Mouse (Mus musculus) neural tube, embryonic 13.5 days (tissue): ENCODE results near the gene Tex52. TPM values are rescaled to one million over a fixed set of nuclear protein-coding genes. Genes with fewer than 3 reads are reported as not detected.

Experiments used
- ATAC-seq: fragments of 200-750 bp; cut with Nextera tagmentation; 2 replicates; pipeline ENCODE4 v1.8.0; 2017; ENCODE audit warnings: low read depth, mild to moderate bottlenecking, moderate TSS enrichment, moderate library complexity
- H3K27ac ChIP-seq: fragments of 300-500 bp; sonication (generic); replicated peaks from 2 replicates; pipeline ENCODE4 v1.5.1; 2015; ENCODE audit warnings: moderate library complexity, mild to moderate bottlenecking, inconsistent platforms
- H3K27me3 ChIP-seq: fragments of 300-500 bp; sonication (generic); 2 replicates; pipeline ENCODE4 v1.6.1; 2015; ENCODE audit warnings: mild to moderate bottlenecking, inconsistent platforms
- H3K36me3 ChIP-seq: fragments of 300-500 bp; sonication (generic); 2 replicates; pipeline ENCODE4 v1.6.1; 2015; ENCODE audit warnings: mild to moderate bottlenecking, inconsistent platforms
- H3K4me1 ChIP-seq: fragments of 300-500 bp; sonication (generic); replicated peaks from 2 replicates; pipeline ENCODE4 v1.6.1; 2015; ENCODE audit warnings: inconsistent platforms
- H3K4me2 ChIP-seq: fragments of 300-500 bp; sonication (generic); 2 replicates; pipeline ENCODE4 v1.6.1; 2015; ENCODE audit warnings: inconsistent platforms, mild to moderate bottlenecking, moderate library complexity
- H3K4me3 ChIP-seq: fragments of 300-500 bp; sonication (generic); 2 replicates; pipeline ENCODE4 v1.5.1; 2015; ENCODE audit warnings: mild to moderate bottlenecking, inconsistent platforms
- H3K9ac ChIP-seq: fragments of 300-500 bp; sonication (generic); 2 replicates; pipeline ENCODE4 v1.6.1; 2015; ENCODE audit warnings: moderate library complexity, mild to moderate bottlenecking, inconsistent platforms
- H3K9me3 ChIP-seq: fragments of 300-500 bp; sonication (generic); 2 replicates; pipeline ENCODE4 v1.6.1; 2016; ENCODE audit warnings: inconsistent platforms
- WGBS: fragments of 180-500 bp; shearing (Covaris S2); methylation state at CpG from one replicate; pipeline ENCODE4 v1.1.7; 2015; 5-methylcytosine and 5-hydroxymethylcytosine counted together
- polyA plus RNA-seq: library from polyadenylated mRNA; unstranded; fragments of >200 nt; fragmentation: Nextera tagmentation; extraction: Ambion mirVana; gene quantifications from 2 replicates; pipeline ENCODE4 v1.2.1, GENCODE M21; 2015

Tex52 gene
- polyA plus RNA-seq, 1 experiment from 2014 or later, result 0.53 TPM

- no peak for ATAC-seq
- Histone ChIP-seq H3K9me3 (no peaks in the 10 kb centered on the region), H3K9ac (no peak overlapping the region), H3K27me3 (no peaks in the 10 kb centered on the region), H3K4me3 (no peak overlapping the region), H3K36me3 (peaks cover 2% of the 10 kb centered on the region; the same call in 1 of the 2 replicates), H3K27ac (no peak overlapping the region), H3K4me2 (no peak overlapping the region), H3K4me1 (peaks cover 18% of the 10 kb centered on the region)
- WGBS, result 95% methylated on average over 2 of the region's 2 CpGs
These were observed 45.8 kb downstream of the Tex52 start for GRCm38 (mm10) chr6:128421036-128421435.

GRCm38 (mm10) chr6:128421480-128421879, 46.2 kb downstream of the Tex52 start:
- H3K9me3 ChIP-seq, result no peaks in the 10 kb centered on the region
- no peak overlapping the region for H3K9ac ChIP-seq
- no peaks in the 10 kb centered on the region for H3K36me3 ChIP-seq
- H3K27me3 ChIP-seq, result no peaks in the 10 kb centered on the region
- 84% methylated on average over 3 of the region's 3 CpGs for WGBS
- no peak overlapping the region for H3K27ac ChIP-seq
- no peak overlapping the region for H3K4me2 ChIP-seq
- no peak overlapping the region for H3K4me3 ChIP-seq
- ATAC-seq, result no peak
- H3K4me1 ChIP-seq, result peaks cover 18% of the 10 kb centered on the region

GRCm38 (mm10) chr6:128423496-128424268, 48.4 kb downstream of the Tex52 start:
- WGBS, result 50% methylated on average over 16 of the region's 16 CpGs

GRCm38 (mm10) chr6:128424269-128425019, 49.2 kb downstream of the Tex52 start, which contains the start of gene Itfg2:
Gene Itfg2 (minus strand): TSS chr6:128424931.
- ATAC-seq, result peak; percentile 96
- H3K4me1 ChIP-seq, result peaks cover 18% of the 10 kb centered on the region
- peak within 1 kb of the TSS; percentile 77 for H3K9ac ChIP-seq

More at GRCm38 (mm10) chr6:128423496-128424268, 48.4 kb downstream of the Tex52 start:
- peak overlapping the region; percentile 63 for H3K4me3 ChIP-seq
- H3K27ac ChIP-seq, result peak overlapping the region; percentile 97
- ATAC-seq, result peak; percentile 67
- peak overlapping the region; percentile 74 for H3K4me2 ChIP-seq
- H3K9me3 ChIP-seq, result no peaks in the 10 kb centered on the region
- H3K9ac ChIP-seq, result peak overlapping the region; percentile 77
- H3K36me3 ChIP-seq, result peaks cover 9% of the 10 kb centered on the region; the same call in 1 of the 2 replicates
- no peaks in the 10 kb centered on the region for H3K27me3 ChIP-seq
- peaks cover 18% of the 10 kb centered on the region for H3K4me1 ChIP-seq

GRCm38 (mm10) chr6:128425046-128425445, 49.8 kb downstream of the Tex52 start:
- Histone ChIP-seq H3K9ac (peak overlapping the region; percentile 77), H3K9me3 (no peaks in the 10 kb centered on the region), H3K36me3 (peaks cover 23% of the 10 kb centered on the region), H3K4me1 (peaks cover 18% of the 10 kb centered on the region), H3K27me3 (no peaks in the 10 kb centered on the region), H3K27ac (peak overlapping the region; percentile 97), H3K4me3 (peak overlapping the region; percentile 63), H3K4me2 (peak overlapping the region; percentile 74)
- no peak for ATAC-seq
- 17% methylated on average over 9 of the region's 9 CpGs for WGBS

More at GRCm38 (mm10) chr6:128424269-128425019, 49.2 kb downstream of the Tex52 start, which contains the start of gene Itfg2:
- H3K9me3 ChIP-seq, result no peaks in the 10 kb centered on the region
- no peaks in the 10 kb centered on the region for H3K27me3 ChIP-seq
- peak within 1 kb of the TSS; percentile 63 for H3K4me3 ChIP-seq
- under 1% methylated on average over 42 of the region's 42 CpGs for WGBS
- peak within 1 kb of the TSS; percentile 97 for H3K27ac ChIP-seq
- H3K36me3 ChIP-seq, result peaks cover 17% of the 10 kb centered on the region
- H3K4me2 ChIP-seq, result peak within 1 kb of the TSS; percentile 74

- ATAC-seq, result no peak
- H3K4me1 ChIP-seq, result peaks cover 19% of the 10 kb centered on the region
- H3K27me3 ChIP-seq, result no peaks in the 10 kb centered on the region
- no peak overlapping the region for H3K9ac ChIP-seq
- no peak overlapping the region for H3K4me2 ChIP-seq
- 92% methylated on average over 5 of the region's 5 CpGs for WGBS
- peaks cover 48% of the 10 kb centered on the region for H3K36me3 ChIP-seq
- no peak overlapping the region for H3K4me3 ChIP-seq
- no peak overlapping the region for H3K27ac ChIP-seq
- H3K9me3 ChIP-seq, result no peaks in the 10 kb centered on the region
These were observed 52.3 kb downstream of the Tex52 start for GRCm38 (mm10) chr6:128427571-128427970.

GRCm38 (mm10) chr6:128429300-128429699, 54.0 kb downstream of the Tex52 start:
- Histone ChIP-seq H3K27ac (no peak overlapping the region), H3K9ac (no peak overlapping the region), H3K4me3 (no peak overlapping the region), H3K27me3 (no peaks in the 10 kb centered on the region), H3K4me1 (peaks cover 13% of the 10 kb centered on the region), H3K9me3 (no peaks in the 10 kb centered on the region), H3K4me2 (no peak overlapping the region), H3K36me3 (peaks cover 66% of the 10 kb centered on the region)
- WGBS, result 97% methylated on average over 2 of the region's 2 CpGs
- ATAC-seq, result no peak

GRCm38 (mm10) chr6:128429826-128430225, 54.6 kb downstream of the Tex52 start:
- H3K4me1 ChIP-seq, result peaks cover 13% of the 10 kb centered on the region
- no peaks in the 10 kb centered on the region for H3K9me3 ChIP-seq
- WGBS, result 92% methylated on average over 6 of the region's 6 CpGs
- H3K36me3 ChIP-seq, result peaks cover 71% of the 10 kb centered on the region
- ATAC-seq, result no peak
- no peak overlapping the region for H3K27ac ChIP-seq
- H3K9ac ChIP-seq, result no peak overlapping the region
- no peak overlapping the region for H3K4me3 ChIP-seq
- H3K4me2 ChIP-seq, result no peak overlapping the region
- H3K27me3 ChIP-seq, result no peaks in the 10 kb centered on the region

GRCm38 (mm10) chr6:128432356-128432915, 57.2 kb downstream of the Tex52 start:
- no peaks in the 10 kb centered on the region for H3K27me3 ChIP-seq
- H3K4me2 ChIP-seq, result no peak overlapping the region
- no peak for ATAC-seq
- no peaks in the 10 kb centered on the region for H3K9me3 ChIP-seq
- H3K36me3 ChIP-seq, result peaks cover 88% of the 10 kb centered on the region
- H3K9ac ChIP-seq, result no peak overlapping the region
- peaks cover 30% of the 10 kb centered on the region for H3K4me1 ChIP-seq
- WGBS, result 79% methylated on average over 13 of the region's 13 CpGs
- no peak overlapping the region for H3K4me3 ChIP-seq
- H3K27ac ChIP-seq, result no peak overlapping the region

GRCm38 (mm10) chr6:128433566-128433965, 58.3 kb downstream of the Tex52 start:
- Histone ChIP-seq H3K4me2 (no peak overlapping the region), H3K9ac (no peak overlapping the region), H3K27ac (no peak overlapping the region), H3K9me3 (no peaks in the 10 kb centered on the region), H3K4me3 (no peak overlapping the region), H3K4me1 (peaks cover 30% of the 10 kb centered on the region), H3K36me3 (peaks cover 80% of the 10 kb centered on the region), H3K27me3 (no peaks in the 10 kb centered on the region)
- no peak for ATAC-seq
- WGBS, result 96% methylated on average over 13 of the region's 13 CpGs
